ENCODE assay signal across 25 mouse cellular contexts in genomic region chr6:31942696-31943095, GRCm38 (mm10).
A peak's percentile ranks its signal among the peaks of the same experiment; 100 is the strongest.
DNase-seq lines count a peak whose midpoint lies in the region; ATAC-seq and TF ChIP-seq lines count a peak whose summit lies in the region.
"Had no signal": no experiment of that assay in that cellular context is flagged by ENCODE, and none has a peak within 500 bp of the region (broad histone marks: within the 10 kb centered on the region; RNA-seq: fewer than 3 reads in every experiment).

No protein-coding gene starts in this region.

- H3K36me3 ChIP-seq in midbrain, embryonic 11.5 days (ENCODE audit: control insufficient read depth, insufficient read depth, low read length) = no peaks in the 10 kb centered on the region
- H3K36me3 ChIP-seq in midbrain, embryonic 16.5 days (ENCODE audit: control insufficient read depth, insufficient read depth, low read length) = no peaks in the 10 kb centered on the region
- H3K36me3 ChIP-seq: hindbrain, embryonic 13.5 days had no signal

- no peak overlapping the region for H3K4me3 ChIP-seq in layer of hippocampus, adult 2 months
- no peak overlapping the region for H3K4me3 ChIP-seq in midbrain, embryonic 11.5 days (ENCODE audit: low read depth, low read length)
- H3K4me3 ChIP-seq in midbrain, embryonic 16.5 days (ENCODE audit: low read depth, low read length) = no peak overlapping the region
- H3K4me3 ChIP-seq: forebrain, embryonic 13.5 days; hindbrain, embryonic 13.5 days had no signal

- H3K27ac ChIP-seq in layer of hippocampus, adult 2 months = no peak overlapping the region
- no peak overlapping the region for H3K27ac ChIP-seq in midbrain, embryonic 11.5 days (ENCODE audit: low read depth, low read length)
- no peak overlapping the region for H3K27ac ChIP-seq in midbrain, embryonic 16.5 days (ENCODE audit: low read length)
- H3K27ac ChIP-seq: forebrain, embryonic 13.5 days; hindbrain, embryonic 13.5 days had no signal

- no peaks in the 10 kb centered on the region for H3K27me3 ChIP-seq in midbrain, embryonic 11.5 days (ENCODE audit: control insufficient read depth, insufficient read depth, low read length)
- H3K27me3 ChIP-seq in midbrain, embryonic 16.5 days (ENCODE audit: control insufficient read depth, insufficient read depth, low read depth, low read length) = peaks cover under 1% of the 10 kb centered on the region; the same call in 1 of the 2 replicates
- H3K27me3 ChIP-seq: forebrain, embryonic 13.5 days; Patski had no signal

- DNase-seq in embryo, embryonic 10 days (ENCODE audit: low spot score) = peak; percentile 26
- DNase-seq in embryo, embryonic 9.5 days (ENCODE audit: extremely low spot score) = no peak
- DNase-seq in layer of hippocampus, adult 2 months (ENCODE audit: low spot score in 2 of 2) = no peak
- no peak for DNase-seq in layer of hippocampus, adult 8-10 months (ENCODE audit: low spot score in 2 of 2)
- peak; percentile 69 for DNase-seq in midbrain, embryonic 11.5 days (ENCODE audit: low spot score, missing footprints)
- DNase-seq in retina, postnatal 1 day = peak; percentile 43
- DNase-seq in cerebellum, postnatal 10 days = no peak
- DNase-seq: adrenal gland, postnatal 25 days; cerebellum, adult 11-12 months; cerebellum, adult 9-11 months; gastrocnemius, postnatal 25 days; heart, adult 18-20 months; heart, postnatal 36 days; kidney, adult 9 months; kidney, postnatal 14 days; left cerebral cortex, postnatal 4 days; liver; right cerebral cortex, postnatal 25 days; thymus, adult 18-20 months; thymus, postnatal 25 days had no signal

- ATAC-seq in midbrain, embryonic 11.5 days (ENCODE audit: low FRiP score) = no peak
- ATAC-seq in midbrain, embryonic 16.5 days = no peak
- ATAC-seq: forebrain, embryonic 13.5 days; Patski had no signal

- TF ChIP-seq CTCF in layer of hippocampus, adult 2 months (conservative IDR thresholded peaks at IDR 0.05) = peak; percentile 42

- no peak overlapping the region for H3K9ac ChIP-seq in midbrain, embryonic 11.5 days (ENCODE audit: low read length)
- no peak overlapping the region for H3K9ac ChIP-seq in midbrain, embryonic 16.5 days (ENCODE audit: low read depth, low read length)
- H3K9ac ChIP-seq: forebrain, embryonic 13.5 days; hindbrain, embryonic 13.5 days had no signal

- peaks cover 2% of the 10 kb centered on the region; the same call in 1 of the 2 replicates for H3K4me1 ChIP-seq in midbrain, embryonic 11.5 days (ENCODE audit: control insufficient read depth, insufficient read depth, low read length)
- peaks cover 5% of the 10 kb centered on the region; the same call in 1 of the 2 replicates for H3K4me1 ChIP-seq in midbrain, embryonic 16.5 days (ENCODE audit: control insufficient read depth, insufficient read depth, low read length)

- H3K9me3 ChIP-seq in midbrain, embryonic 11.5 days (ENCODE audit: control insufficient read depth, low read length) = no peaks in the 10 kb centered on the region
- no peaks in the 10 kb centered on the region for H3K9me3 ChIP-seq in midbrain, embryonic 16.5 days (replicated peaks; ENCODE audit: control insufficient read depth, low read length, poor library complexity, severe bottlenecking)
- H3K9me3 ChIP-seq: forebrain, embryonic 13.5 days; hindbrain, embryonic 13.5 days had no signal

- 64% methylated on average over 4 of the region's 4 CpGs for WGBS in midbrain, embryonic 11.5 days
- WGBS in midbrain, embryonic 16.5 days = 66% methylated on average over 4 of the region's 4 CpGs

- H3K4me2 ChIP-seq in midbrain, embryonic 11.5 days = no peak overlapping the region
- no peak overlapping the region for H3K4me2 ChIP-seq in midbrain, embryonic 16.5 days (ENCODE audit: low read length)
- H3K4me2 ChIP-seq: forebrain, embryonic 13.5 days; heart, embryonic 11.5 days; hindbrain, embryonic 13.5 days had no signal

Comparison
In these comparisons a context has a peak if more than half of its experiments do, and no peak if none do; other contexts are left out.
1. DNase-seq: peak in embryo, embryonic 10 days (single experiment), midbrain, embryonic 11.5 days (single experiment) and retina, postnatal 1 day (single experiment); none in embryo, embryonic 9.5 days (single experiment), layer of hippocampus, adult 2 months (0 of 2), layer of hippocampus, adult 8-10 months (0 of 2) and cerebellum, postnatal 10 days (0 of 2).